Mouse (Mus musculus): Measurements from ENCODE around the gene Ube2s. TPM values are rescaled to one million over a fixed set of nuclear protein-coding genes. Genes with fewer than 3 reads are reported as not detected.
"Not testable (repeated sequence)": the region's sequence is repeated elsewhere in the genome, so short reads cannot be mapped to it uniquely, and the experiment has no call there.

The Ube2s gene
- total RNA-seq, 2 experiments from 2014 or later, result 122 to 126 TPM

DNA sequence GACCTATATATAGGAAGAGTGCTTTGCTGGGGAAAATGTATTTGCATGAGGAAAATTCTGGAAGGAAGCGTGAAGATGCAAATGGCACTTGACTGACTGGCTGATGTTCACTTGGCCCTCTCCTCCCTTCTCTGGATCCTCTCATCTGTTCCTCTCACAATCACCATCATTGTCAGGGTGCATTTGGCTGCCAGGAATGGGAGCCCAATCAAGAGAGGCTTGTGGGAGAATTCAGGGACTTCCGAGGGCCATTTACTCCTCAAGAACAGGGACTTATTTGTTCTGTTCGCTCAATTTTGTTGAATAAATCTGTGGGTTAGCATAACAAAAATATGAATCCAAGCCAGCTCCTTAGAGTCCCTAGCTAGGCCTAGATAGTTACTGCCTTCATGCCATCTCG is 9.3 kb upstream of the Ube2s start:
- no peak for DNase-seq

DNA sequence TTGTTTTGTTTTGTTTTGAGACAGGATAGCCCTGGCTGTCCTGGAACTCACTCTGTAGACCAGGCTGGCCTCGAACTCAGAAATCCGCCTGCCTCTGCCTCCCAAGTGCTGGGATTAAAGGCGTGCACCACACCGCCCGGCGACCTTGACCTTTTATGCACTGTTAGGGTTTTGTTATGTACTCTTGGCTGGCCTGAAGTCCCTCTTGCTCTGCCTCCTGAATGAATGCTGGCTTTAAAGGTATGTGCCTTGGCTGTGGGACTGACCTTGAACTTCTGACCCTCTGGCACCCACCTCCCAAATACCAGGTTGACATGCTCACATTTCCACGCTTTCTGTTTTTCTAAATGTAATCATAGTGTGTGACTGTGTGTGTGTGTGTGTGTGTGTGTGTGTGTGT is 8.5 kb upstream of the Ube2s start:
- not testable (repeated sequence) for DNase-seq

GRCm38 (mm10) chr7:4816559-4816958 is 4.2 kb upstream of the Ube2s start:
- no peak for DNase-seq

DNA sequence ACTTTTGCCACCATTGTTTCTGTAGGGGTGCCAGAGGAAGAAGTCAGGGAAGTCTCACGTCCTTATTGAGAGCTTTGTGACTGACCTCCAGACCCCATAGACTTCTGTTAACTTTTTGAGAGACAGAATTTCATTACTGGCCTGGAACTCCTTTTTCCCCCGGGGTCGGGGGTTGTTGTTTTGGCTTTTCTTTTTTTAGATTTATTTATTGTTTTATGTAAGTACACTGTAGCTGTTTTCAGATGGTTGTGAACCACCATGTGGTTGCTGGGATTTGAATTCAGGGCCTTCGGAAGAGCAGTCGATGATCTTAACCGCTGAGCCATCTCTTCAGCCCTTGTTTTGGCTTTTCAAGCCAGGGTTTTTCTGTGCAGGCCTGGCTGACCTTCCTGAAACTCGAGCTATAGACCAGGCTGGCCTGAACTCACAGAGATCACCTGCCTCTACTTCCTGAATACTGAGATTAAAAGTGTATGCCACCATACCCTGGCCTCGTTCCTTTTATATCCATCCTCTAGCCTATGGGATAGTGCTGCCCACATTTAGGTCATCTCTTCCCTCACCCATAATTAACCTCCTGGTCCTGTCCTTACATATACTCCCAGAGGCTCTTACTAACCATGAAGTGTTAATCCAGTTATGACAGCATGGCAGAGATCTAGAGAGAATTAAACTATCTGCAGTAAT is 858 bp upstream of the Ube2s start:
- DNase-seq, result no peak

GRCm38 (mm10) chr7:4811842-4812302 is 518 bp downstream of the Ube2s start:
- DNase-seq, result no peak

- not testable (repeated sequence) for DNase-seq
These were observed 1.3 kb downstream of the Ube2s start for GRCm38 (mm10) chr7:4811131-4811530.

GRCm38 (mm10) chr7:4806716-4807115 is 5.7 kb downstream of the Ube2s start:
- peak; percentile 34 for DNase-seq

DNA sequence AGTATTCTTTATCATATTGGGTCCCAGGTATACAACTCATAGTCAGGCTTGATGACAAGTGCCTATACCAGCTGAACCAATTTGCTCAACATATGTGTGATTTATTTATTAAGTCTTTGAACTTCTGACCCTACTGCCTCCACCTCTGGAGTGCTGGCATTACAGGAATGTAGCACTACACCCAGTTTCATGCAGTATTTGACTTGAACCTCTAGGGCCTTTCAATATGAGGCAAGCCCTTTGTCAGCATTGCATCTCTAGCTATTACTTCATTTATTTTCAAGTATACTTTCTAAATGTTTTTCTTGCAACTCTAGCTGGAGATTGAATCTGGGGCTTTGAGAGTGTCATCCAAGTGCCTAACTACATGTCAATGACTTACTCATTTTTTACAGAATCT is 10.1 kb downstream of the Ube2s start:
- no peak for DNase-seq

GRCm38 (mm10) chr7:4795767-4796433 is 16.5 kb downstream of the Ube2s start:
- DNase-seq, result no peak

GRCm38 (mm10) chr7:4794631-4795168 is 17.7 kb downstream of the Ube2s start:
- no peak for DNase-seq

GRCm38 (mm10) chr7:4793674-4794073 is 18.7 kb downstream of the Ube2s start:
- DNase-seq, result no peak

GRCm38 (mm10) chr7:4793248-4793647 is 19.1 kb downstream of the Ube2s start:
- DNase-seq, result not testable (repeated sequence)

DNA sequence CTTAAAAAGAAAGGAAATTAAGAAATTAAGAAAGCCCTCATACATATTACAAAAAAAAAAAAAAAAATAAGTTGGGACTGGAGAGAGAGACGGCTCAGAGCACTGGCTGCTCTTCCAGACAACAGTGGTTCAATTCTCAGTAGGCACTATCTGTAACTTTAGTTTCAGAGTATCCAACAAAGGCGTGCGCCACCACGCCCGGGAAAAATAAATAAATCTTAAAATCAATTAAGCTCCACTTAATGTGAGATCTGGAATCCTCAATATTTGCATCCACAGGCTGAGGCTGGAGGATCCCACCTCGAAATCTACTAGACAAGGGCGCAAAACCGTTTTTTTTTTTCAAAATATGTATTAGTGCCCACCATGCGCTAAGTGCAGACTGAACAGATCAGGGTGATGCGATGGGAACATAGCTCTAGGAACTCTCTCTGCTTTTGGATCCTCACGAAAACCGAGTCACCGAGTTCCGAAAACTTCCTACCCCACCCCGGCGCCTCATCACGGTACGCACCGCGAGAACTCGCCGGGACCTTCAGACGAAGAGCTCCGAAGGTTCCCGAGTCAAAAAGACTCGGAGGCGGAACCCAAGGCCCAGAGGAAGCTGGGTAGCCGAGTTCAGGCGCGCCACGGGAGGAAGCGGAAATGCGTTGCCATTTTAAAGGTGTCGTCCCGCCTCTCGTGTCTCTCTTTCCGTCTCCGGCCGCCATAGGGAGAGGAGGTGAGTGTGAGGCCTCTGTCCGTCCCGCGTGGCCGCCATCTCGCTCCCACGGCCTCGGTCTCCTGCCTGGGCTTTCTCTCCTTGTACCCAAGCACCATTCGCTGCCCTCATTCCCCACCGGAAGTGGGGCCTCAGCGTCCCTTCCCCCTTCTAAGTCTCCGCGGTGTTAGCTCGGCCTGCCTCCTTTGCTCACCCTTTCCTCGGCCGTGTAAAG is 19.8 kb downstream of the Ube2s start, which contains the start of gene Rpl28:
Rpl28 (plus strand) TSS at position 597 of the 935 bp plus-strand sequence.
- DNase-seq, result peak; percentile 95

DNA sequence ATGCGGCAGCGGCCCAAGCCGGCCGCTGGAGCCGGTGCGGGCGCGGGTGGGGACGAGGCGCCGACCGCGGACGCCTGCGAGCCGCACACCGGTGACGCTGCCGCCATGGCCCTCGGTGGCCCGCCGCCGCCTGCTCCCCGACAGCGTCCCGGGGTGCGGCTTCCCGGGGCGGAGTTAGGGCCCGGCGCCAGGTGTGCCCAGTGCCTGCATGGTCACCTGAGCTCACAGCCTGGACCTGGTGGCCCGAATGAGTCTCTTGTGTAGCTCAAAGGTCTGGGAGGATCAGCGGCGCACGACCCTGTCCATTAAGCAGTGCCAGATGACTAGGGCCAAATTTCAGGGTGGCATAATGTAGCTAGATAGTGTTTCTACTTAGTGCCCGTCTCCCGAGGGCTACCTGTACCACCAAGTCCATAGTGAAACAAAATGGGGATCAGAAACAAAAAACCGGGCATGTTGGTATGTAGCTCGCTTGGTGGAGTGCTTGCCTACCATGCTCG is 22.9 kb downstream of the Ube2s start, which contains the start of gene Tmem238:
Tmem238 (minus strand) TSS at position 221 of the 500 bp plus-strand sequence.
- peak; percentile 77 for DNase-seq

DNA sequence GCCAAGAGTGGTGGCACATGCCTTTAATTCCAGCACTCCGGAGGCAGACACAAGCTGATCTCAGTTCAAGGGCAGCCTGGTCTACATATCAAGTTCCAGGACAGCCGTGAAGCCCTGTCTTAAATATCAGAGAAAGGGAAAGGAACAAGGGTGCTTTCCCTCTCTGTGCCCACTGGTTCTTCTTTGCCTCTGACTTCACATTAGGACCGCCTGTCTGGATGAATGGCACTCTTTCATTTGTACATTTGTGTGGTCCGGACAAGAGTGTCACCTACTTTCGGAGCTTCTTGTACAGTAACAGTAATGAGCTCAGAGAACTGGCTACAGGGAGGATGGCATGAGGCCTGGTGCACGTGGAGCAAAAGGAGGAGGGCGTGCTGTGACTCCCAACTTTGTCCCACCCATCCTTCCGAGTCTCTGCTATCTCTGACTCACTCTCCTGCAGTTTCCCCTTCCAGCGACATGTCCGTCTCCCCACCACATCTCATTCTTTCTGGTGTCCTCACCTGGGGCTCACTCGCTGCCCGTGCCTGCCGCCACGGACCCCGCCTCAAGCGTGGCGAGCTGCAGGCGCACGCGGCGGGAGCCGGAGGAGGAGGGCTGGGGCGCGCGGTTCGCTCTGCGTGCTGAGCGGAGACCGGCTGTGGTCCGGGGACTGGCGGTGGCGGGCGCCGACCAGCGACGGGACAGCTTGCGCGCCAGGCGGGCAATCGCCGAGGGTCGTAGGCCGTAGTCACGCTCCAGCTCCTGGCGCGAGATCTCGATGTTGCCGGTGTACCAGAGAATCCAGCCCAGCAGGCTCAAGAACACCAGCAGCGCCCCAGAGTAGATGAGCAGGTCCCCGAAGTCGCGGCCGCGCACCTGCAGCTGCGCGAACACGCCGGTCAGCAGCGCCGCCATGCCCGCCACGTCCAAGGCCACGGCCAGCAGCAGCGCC is 23.6 kb downstream of the Ube2s start:
- DNase-seq, result peak; percentile 79

- DNase-seq, result no peak
These were observed 28.6 kb downstream of the Ube2s start for GRCm38 (mm10) chr7:4783667-4784268.

DNA sequence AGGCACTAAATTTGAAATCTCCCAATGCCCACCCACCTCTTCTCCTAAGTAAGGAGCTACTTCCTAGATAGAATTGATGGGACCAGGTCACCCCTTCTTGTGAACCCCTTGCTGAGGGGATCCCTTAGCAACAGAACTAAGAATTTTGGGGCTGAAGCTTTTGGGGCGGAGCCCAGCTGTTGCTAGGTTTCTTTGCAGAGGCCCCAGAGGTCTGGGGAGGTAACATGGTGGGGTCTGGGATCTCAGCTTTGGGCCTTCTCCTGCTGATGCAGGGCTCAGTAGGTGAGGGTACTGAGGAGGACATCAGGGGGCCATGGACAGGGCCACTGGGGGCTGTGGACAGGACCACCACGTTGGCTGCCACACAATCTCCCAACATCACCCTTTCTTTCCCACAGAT is 29.6 kb downstream of the Ube2s start, which contains the start of the genes Il11 and Tmem190:
Il11 (minus strand) TSS at position 101 of the 400 bp plus-strand sequence.
Tmem190 (plus strand) TSS at position 179 of the 400 bp plus-strand sequence.
- DNase-seq, result no peak

- no peak for DNase-seq
These were observed 30.3 kb downstream of the Ube2s start for GRCm38 (mm10) chr7:4782130-4782529.

GRCm38 (mm10) chr7:4779921-4780320 is 32.5 kb downstream of the Ube2s start:
- no peak for DNase-seq

Measured in adrenal gland, postnatal 10 days (tissue).